Mouse (Mus musculus) MEL (cell line): ENCODE measurements at regions not wholly inside any gene's neighbourhood (a gene's known extent, or its start where the extent isn't known, plus 50 kb on each side); places are given as distances from the start of the nearest gene placed in this dataset.

Experiments used
- BHLHE40 ChIP-seq: IDR thresholded peaks from 2 replicates; pipeline ENCODE4 v1.6.1; 2012; ENCODE audit warnings: low read depth, mild to moderate bottlenecking, inconsistent platforms, low read length, improper control_type of control experiment, borderline replicate concordance
- CTCF ChIP-seq, 3 experiments: IDR thresholded peaks in 2 of 3; conservative IDR thresholded peaks in 1 of 3; 2 replicates each; pipeline ENCODE4 v1.5.1; 2011 to 2012; ENCODE audit warnings: low read length in 3 of 3, low read depth in 2 of 3, mild to moderate bottlenecking in 2 of 3, improper control_type of control experiment in 1 of 3, inconsistent platforms in 1 of 3, mixed read lengths in 1 of 3, moderate library complexity in 1 of 3; ENCODE audit not compliant: control insufficient read depth in 1 of 3, insufficient read depth in 1 of 3, poor library complexity in 1 of 3, severe bottlenecking in 1 of 3
- EP300 ChIP-seq, 2 experiments: IDR thresholded peaks; 2 replicates each; pipeline ENCODE4 v1.6.1; 2011; ENCODE audit warnings: improper control_type of control experiment in 2 of 2, low read length in 2 of 2, low read depth in 1 of 2, mild to moderate bottlenecking in 1 of 2
- GATA1 ChIP-seq: IDR thresholded peaks from 2 replicates; pipeline ENCODE4 v1.6.1; 2011; ENCODE audit warnings: low read depth, low read length, improper control_type of control experiment
- MYC ChIP-seq: IDR thresholded peaks from 2 replicates; pipeline ENCODE4 v1.6.1; 2011; ENCODE audit warnings: low read depth, mild to moderate bottlenecking, low read length, improper control_type of control experiment, moderate library complexity
- NELFE ChIP-seq: IDR thresholded peaks from 2 replicates; pipeline ENCODE4 v1.6.1; 2011; ENCODE audit warnings: low read depth, low read length, improper control_type of control experiment

GRCm38 (mm10) chr2:166237554-166238269, 82.2 kb upstream of the Sulf2 start:
- TF ChIP-seq GATA1 (no peak), CTCF (IDR thresholded peaks at IDR 0.05 in 2 of 3, conservative IDR thresholded peaks at IDR 0.05 in 1 of 3; ENCODE audit: control insufficient read depth in 1 of 3, insufficient read depth in 1 of 3, low read depth in 2 of 3, low read length in 3 of 3, poor library complexity in 1 of 3, severe bottlenecking in 1 of 3) (no peak), BHLHE40 (no peak), MYC (no peak), NELFE (no peak), EP300 (IDR thresholded peaks at IDR 0.05; ENCODE audit: low read depth in 1 of 2, low read length in 2 of 2) (no peak)
